Mouse (Mus musculus): ENCODE measurements around the gene Rpl38. TPM values are rescaled to one million over a fixed set of nuclear protein-coding genes. Genes with fewer than 3 reads are reported as not detected.

Rpl38 gene
- polyA plus RNA-seq, 1 experiment from 2014 or later = 1,181 TPM

- H3K27me3 ChIP-seq (replicated peaks) = no peaks in the 10 kb centered on the region
- no peaks in the 10 kb centered on the region for H3K9me3 ChIP-seq (replicated peaks)
- no peak overlapping the region for H3K27ac ChIP-seq
- H3K36me3 ChIP-seq = peaks cover 15% of the 10 kb centered on the region; the same call in 1 of the 2 replicates
- peaks cover 10% of the 10 kb centered on the region for H3K4me1 ChIP-seq
- ATAC-seq = no peak
- H3K9ac ChIP-seq = no peak overlapping the region
- H3K4me3 ChIP-seq = no peak overlapping the region
- no peak overlapping the region for H3K4me2 ChIP-seq
- 65% methylated on average over 2 of the region's 2 CpGs for whole genome bisulfite sequencing (ENCODE audit: insufficient replicate concordance)
Measured at GRCm38 (mm10) chr11:114694451-114694850, 26.1 kb downstream of the Rpl38 start.

- no peak for ATAC-seq
- 77% methylated on average over 7 of the region's 7 CpGs for WGBS (ENCODE audit: insufficient replicate concordance)
- Histone ChIP-seq H3K9ac (no peak overlapping the region), H3K4me2 (no peak overlapping the region), H3K4me3 (no peak overlapping the region), H3K36me3 (peaks cover 8% of the 10 kb centered on the region; the same call in 1 of the 2 replicates), H3K27ac (no peak overlapping the region), H3K9me3 (replicated peaks) (no peaks in the 10 kb centered on the region), H3K4me1 (no peaks in the 10 kb centered on the region), H3K27me3 (replicated peaks) (no peaks in the 10 kb centered on the region)
Measured at GRCm38 (mm10) chr11:114698496-114698895, 30.2 kb downstream of the Rpl38 start.

- Histone ChIP-seq H3K9me3 (replicated peaks) (no peaks in the 10 kb centered on the region), H3K4me3 (no peak overlapping the region), H3K27ac (no peak overlapping the region), H3K4me2 (no peak overlapping the region), H3K27me3 (replicated peaks) (no peaks in the 10 kb centered on the region), H3K4me1 (no peaks in the 10 kb centered on the region), H3K36me3 (peaks cover 8% of the 10 kb centered on the region; the same call in 1 of the 2 replicates), H3K9ac (no peak overlapping the region)
- WGBS (ENCODE audit: insufficient replicate concordance) = 67% methylated on average over 12 of the region's 12 CpGs
- no peak for ATAC-seq
Measured at GRCm38 (mm10) chr11:114699511-114699910, 31.2 kb downstream of the Rpl38 start.

GRCm38 (mm10) chr11:114702311-114702995 lies 34.1 kb downstream of the Rpl38 start:
- no peaks in the 10 kb centered on the region for H3K9me3 ChIP-seq (replicated peaks)
- H3K4me2 ChIP-seq = no peak overlapping the region
- H3K4me1 ChIP-seq = no peaks in the 10 kb centered on the region
- H3K4me3 ChIP-seq = no peak overlapping the region
- no peaks in the 10 kb centered on the region for H3K27me3 ChIP-seq (replicated peaks)
- no peak overlapping the region; the same call in 1 of the 2 replicates for H3K9ac ChIP-seq
- no peak for ATAC-seq
- WGBS (ENCODE audit: insufficient replicate concordance) = 77% methylated on average over 15 of the region's 15 CpGs
- no peak overlapping the region for H3K27ac ChIP-seq
- H3K36me3 ChIP-seq = no peaks in the 10 kb centered on the region

GRCm38 (mm10) chr11:114702996-114703361 lies 34.7 kb downstream of the Rpl38 start:
- H3K9ac ChIP-seq = no peak overlapping the region
- no peaks in the 10 kb centered on the region for H3K36me3 ChIP-seq
- no peak overlapping the region for H3K4me2 ChIP-seq
- no peaks in the 10 kb centered on the region for H3K27me3 ChIP-seq (replicated peaks)
- 72% methylated on average over 6 of the region's 6 CpGs for WGBS (ENCODE audit: insufficient replicate concordance)
- H3K4me3 ChIP-seq = no peak overlapping the region
- no peaks in the 10 kb centered on the region for H3K4me1 ChIP-seq
- no peaks in the 10 kb centered on the region for H3K9me3 ChIP-seq (replicated peaks)
- no peak for ATAC-seq
- no peak overlapping the region for H3K27ac ChIP-seq

GRCm38 (mm10) chr11:114704071-114704913 lies 36.0 kb downstream of the Rpl38 start:
- WGBS (ENCODE audit: insufficient replicate concordance) = 67% methylated on average over 22 of the region's 22 CpGs
- Histone ChIP-seq H3K27me3 (replicated peaks) (no peaks in the 10 kb centered on the region), H3K4me1 (no peaks in the 10 kb centered on the region), H3K4me3 (no peak overlapping the region), H3K9me3 (replicated peaks) (no peaks in the 10 kb centered on the region), H3K4me2 (no peak overlapping the region), H3K36me3 (peaks cover 5% of the 10 kb centered on the region; the same call in 1 of the 2 replicates), H3K9ac (no peak overlapping the region), H3K27ac (no peak overlapping the region)
- no peak for ATAC-seq

GRCm38 (mm10) chr11:114706358-114706757 lies 38.0 kb downstream of the Rpl38 start:
- no peaks in the 10 kb centered on the region for H3K9me3 ChIP-seq (replicated peaks)
- 61% methylated on average over 5 of the region's 5 CpGs for WGBS (ENCODE audit: insufficient replicate concordance)
- no peak overlapping the region for H3K4me2 ChIP-seq
- peaks cover 5% of the 10 kb centered on the region; the same call in 1 of the 2 replicates for H3K36me3 ChIP-seq
- no peak for ATAC-seq
- no peak overlapping the region for H3K9ac ChIP-seq
- H3K4me1 ChIP-seq = no peaks in the 10 kb centered on the region
- H3K4me3 ChIP-seq = no peak overlapping the region
- no peaks in the 10 kb centered on the region for H3K27me3 ChIP-seq (replicated peaks)
- H3K27ac ChIP-seq = no peak overlapping the region

- H3K4me3 ChIP-seq = no peak overlapping the region
- WGBS (ENCODE audit: insufficient replicate concordance) = 66% methylated on average over 3 of the region's 3 CpGs
- H3K9me3 ChIP-seq (replicated peaks) = no peaks in the 10 kb centered on the region
- no peaks in the 10 kb centered on the region for H3K4me1 ChIP-seq
- no peak for ATAC-seq
- H3K9ac ChIP-seq = no peak overlapping the region
- no peak overlapping the region for H3K27ac ChIP-seq
- H3K4me2 ChIP-seq = no peak overlapping the region
- H3K36me3 ChIP-seq = peaks cover 5% of the 10 kb centered on the region; the same call in 1 of the 2 replicates
- H3K27me3 ChIP-seq (replicated peaks) = no peaks in the 10 kb centered on the region
Measured at GRCm38 (mm10) chr11:114711393-114711792, 43.1 kb downstream of the Rpl38 start.

GRCm38 (mm10) chr11:114711861-114712260 lies 43.5 kb downstream of the Rpl38 start:
- Histone ChIP-seq H3K9ac (no peak overlapping the region), H3K27me3 (replicated peaks) (no peaks in the 10 kb centered on the region), H3K27ac (no peak overlapping the region), H3K4me3 (no peak overlapping the region), H3K36me3 (peaks cover 5% of the 10 kb centered on the region; the same call in 1 of the 2 replicates), H3K9me3 (replicated peaks) (no peaks in the 10 kb centered on the region), H3K4me2 (no peak overlapping the region), H3K4me1 (no peaks in the 10 kb centered on the region)
- no peak for ATAC-seq
- WGBS (ENCODE audit: insufficient replicate concordance) = 81% methylated on average over 12 of the region's 12 CpGs

GRCm38 (mm10) chr11:114714526-114714925 lies 46.2 kb downstream of the Rpl38 start:
- Histone ChIP-seq H3K27ac (no peak overlapping the region), H3K4me3 (no peak overlapping the region), H3K4me2 (no peak overlapping the region), H3K27me3 (replicated peaks) (no peaks in the 10 kb centered on the region), H3K4me1 (no peaks in the 10 kb centered on the region), H3K9me3 (replicated peaks) (no peaks in the 10 kb centered on the region), H3K36me3 (no peaks in the 10 kb centered on the region), H3K9ac (no peak overlapping the region)
- no peak for ATAC-seq
- 82% methylated on average over 6 of the region's 6 CpGs for WGBS (ENCODE audit: insufficient replicate concordance)

GRCm38 (mm10) chr11:114715531-114715930 lies 47.2 kb downstream of the Rpl38 start:
- no peak overlapping the region for H3K9ac ChIP-seq
- WGBS (ENCODE audit: insufficient replicate concordance) = 68% methylated on average over 7 of the region's 7 CpGs
- no peak for ATAC-seq
- H3K36me3 ChIP-seq = no peaks in the 10 kb centered on the region
- H3K4me3 ChIP-seq = no peak overlapping the region
- no peaks in the 10 kb centered on the region for H3K9me3 ChIP-seq (replicated peaks)
- H3K4me2 ChIP-seq = no peak overlapping the region
- H3K27ac ChIP-seq = no peak overlapping the region
- no peaks in the 10 kb centered on the region for H3K27me3 ChIP-seq (replicated peaks)
- H3K4me1 ChIP-seq = no peaks in the 10 kb centered on the region

- Histone ChIP-seq H3K36me3 (no peaks in the 10 kb centered on the region), H3K4me1 (no peaks in the 10 kb centered on the region), H3K4me2 (no peak overlapping the region), H3K27me3 (replicated peaks) (peaks cover 2% of the 10 kb centered on the region; the same call in 1 of the 2 replicates), H3K9me3 (replicated peaks) (no peaks in the 10 kb centered on the region), H3K27ac (no peak overlapping the region), H3K9ac (no peak overlapping the region), H3K4me3 (no peak overlapping the region)
- WGBS (ENCODE audit: insufficient replicate concordance) = 69% methylated on average over 10 of the region's 10 CpGs
- no peak for ATAC-seq
Measured at GRCm38 (mm10) chr11:114720535-114720934, 52.2 kb downstream of the Rpl38 start.

Measured in liver, embryonic 12.5 days (tissue).